Mouse (Mus musculus): ENCODE data around the gene Ptprm.

Gene Ptprm

DNA sequence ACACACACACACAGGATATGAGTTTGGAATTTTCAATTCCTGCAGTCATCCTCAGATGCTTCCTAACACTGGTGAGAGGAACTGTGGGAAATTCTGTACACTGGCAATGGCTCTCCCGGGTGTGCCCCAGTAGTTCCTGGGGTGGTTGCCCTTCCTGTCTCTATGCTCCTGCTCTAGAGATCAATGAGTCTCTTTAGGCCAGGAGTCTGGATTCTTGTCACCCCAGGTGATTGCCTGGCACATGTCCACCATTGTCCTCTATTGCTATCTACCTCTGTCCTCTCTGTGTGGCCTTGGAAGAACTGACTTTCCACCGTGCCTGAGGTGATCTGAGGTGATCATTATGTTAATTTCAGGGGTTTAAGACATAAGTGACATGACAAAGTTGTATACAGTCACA lies 10.8 kb downstream of the Ptprm start:
- no peak for DNase-seq (ENCODE audit: low spot score)

DNA sequence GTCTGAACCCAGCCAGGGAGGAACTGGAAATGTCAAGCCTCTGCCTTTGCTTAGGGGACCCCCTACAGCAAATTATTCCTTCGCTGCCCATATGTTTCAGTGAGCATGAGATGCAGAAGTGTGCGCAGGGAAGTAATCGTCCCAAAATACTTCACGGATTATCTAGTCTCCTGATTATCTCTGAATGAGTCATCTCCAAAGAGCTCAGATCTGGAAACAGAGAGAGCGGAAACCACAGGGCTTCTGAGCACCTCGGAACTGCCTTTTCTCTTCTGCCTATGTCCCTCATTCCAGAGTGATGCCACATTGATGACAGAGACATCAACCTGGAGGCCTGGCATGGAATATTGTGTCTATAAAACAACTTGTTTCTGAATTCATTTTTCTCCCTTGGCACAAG lies 11.3 kb downstream of the Ptprm start:
- no peak for DNase-seq (ENCODE audit: low spot score)

DNA sequence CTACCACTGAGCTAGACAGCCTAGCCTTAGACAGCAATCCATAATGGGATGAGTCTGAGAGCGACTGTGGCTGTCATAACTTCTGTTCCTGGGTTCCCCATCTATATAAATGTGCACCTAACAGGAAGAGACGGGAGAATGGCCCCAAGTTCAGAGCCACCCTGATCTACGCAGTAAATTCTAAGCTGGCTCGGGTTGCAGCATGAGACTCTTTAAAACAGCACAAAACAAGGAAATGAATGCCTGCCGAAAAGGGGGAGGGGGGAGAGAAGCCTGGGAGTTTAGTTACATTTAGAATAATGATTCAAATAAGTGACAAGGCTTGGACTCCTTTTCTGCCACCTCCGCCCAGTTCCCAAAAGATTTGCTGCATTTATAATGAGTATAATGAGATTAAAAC lies 13.9 kb downstream of the Ptprm start:
- no peak for DNase-seq (ENCODE audit: low spot score)

DNA sequence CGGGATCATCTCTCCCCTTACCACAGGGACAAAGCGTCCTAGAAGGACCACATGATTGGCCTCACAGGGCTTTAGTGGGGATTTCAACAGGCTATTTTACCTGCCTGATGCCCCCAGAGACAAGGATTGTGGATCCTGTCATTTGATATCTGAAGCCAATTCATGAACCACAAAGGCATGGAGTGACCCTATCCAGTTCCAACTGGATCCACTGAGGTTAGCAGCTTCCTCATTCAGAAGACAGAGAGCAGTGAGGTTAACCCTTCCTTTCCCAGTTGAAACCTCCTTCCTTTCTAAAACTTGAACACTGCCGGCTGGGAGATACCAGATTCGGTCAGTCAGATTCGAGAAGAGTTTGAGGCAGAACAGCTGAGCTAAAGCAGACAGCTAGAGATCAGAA lies 14.7 kb downstream of the Ptprm start:
- DNase-seq (ENCODE audit: low spot score) = no peak

DNA sequence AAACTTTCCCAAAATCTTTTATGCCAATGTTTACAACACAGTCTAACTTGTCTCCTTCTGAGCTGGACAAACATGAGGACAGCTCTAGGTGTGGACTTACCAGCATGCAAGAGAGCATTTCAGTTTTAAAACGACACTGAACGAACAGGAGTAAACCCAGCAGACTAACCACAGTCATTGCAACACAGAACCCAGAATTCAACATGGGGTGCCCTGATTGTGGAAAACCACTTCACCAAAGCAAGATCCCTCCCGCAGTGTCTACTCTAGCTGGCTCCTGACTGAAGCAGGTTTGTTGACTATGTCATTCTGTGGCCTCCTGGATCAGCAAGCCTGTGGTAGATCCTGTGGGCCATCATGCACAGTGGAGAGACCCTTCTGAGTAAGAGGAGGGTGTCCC lies 19.9 kb downstream of the Ptprm start:
- DNase-seq (ENCODE audit: low spot score) = no peak

DNA sequence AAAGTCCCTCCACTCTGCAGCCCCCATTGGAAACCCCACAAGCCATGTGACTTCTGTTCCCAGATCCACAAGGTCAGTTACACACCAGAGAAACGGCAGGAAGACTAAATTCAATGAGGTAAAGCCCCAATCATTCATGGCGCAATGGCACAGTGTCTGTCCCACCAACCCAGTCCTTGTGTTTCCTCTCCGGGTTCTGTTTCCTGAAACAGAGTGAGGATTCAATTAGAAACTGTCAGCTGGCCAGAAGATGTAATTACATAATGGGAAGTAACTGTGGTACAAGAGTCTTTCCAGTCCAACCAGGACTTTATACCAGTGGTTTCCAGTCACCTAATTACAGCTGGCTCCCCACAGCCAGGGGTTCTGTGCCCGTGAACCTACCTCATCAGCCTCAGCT lies 24.8 kb downstream of the Ptprm start:
- DNase-seq (ENCODE audit: low spot score) = no peak

DNA sequence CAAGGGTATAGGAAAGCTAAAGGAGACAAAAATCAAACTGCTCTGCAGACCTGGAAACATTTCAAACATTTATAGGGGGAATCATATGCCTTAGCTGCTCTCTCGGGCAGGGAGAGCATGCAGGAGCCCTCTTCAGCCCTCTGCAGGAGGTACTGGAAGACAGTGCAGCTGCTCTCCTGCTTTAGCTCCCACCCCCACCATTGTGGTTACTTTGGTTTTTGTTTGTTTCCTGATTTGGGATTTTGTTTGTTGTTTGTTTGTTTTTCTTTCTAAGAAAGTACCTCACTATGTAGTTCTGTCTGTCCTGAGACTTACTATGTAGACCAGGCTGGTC lies 29.8 kb downstream of the Ptprm start:
- DNase-seq (ENCODE audit: low spot score) = no peak

DNA sequence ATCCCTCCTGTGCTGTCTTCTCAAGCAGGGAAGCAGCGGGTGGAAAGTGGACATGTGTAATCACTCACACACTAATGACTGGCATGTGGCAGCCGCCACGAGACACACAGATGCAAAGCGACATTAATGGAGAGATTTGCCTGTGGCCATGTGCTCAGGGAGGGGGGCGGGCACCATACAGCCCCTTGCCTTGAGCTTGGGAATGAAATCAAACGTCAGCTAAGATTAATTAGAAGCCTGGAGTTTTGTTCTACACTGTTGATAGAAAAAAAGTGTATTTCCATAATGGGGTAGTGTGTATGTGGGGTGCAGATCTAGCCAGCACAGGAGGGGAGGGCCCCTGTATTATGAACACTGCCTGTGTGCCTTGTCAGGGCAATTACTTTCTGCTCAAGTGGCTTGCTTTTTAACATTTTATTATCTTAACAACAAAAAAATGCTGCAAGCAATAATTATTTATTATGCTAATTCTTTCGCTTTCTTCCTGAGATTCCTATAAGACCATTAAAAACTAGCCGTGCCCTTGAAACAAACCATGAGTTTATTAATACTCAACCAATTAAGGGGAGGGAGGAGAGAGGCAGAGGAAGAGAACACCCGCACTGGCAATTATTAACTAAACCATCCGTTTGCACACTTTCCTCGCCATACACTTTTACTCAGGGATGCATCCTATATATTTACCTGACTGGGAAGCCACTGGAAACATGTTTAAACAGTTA lies 30.3 kb downstream of the Ptprm start:
- no peak for DNase-seq (ENCODE audit: low spot score)

DNA sequence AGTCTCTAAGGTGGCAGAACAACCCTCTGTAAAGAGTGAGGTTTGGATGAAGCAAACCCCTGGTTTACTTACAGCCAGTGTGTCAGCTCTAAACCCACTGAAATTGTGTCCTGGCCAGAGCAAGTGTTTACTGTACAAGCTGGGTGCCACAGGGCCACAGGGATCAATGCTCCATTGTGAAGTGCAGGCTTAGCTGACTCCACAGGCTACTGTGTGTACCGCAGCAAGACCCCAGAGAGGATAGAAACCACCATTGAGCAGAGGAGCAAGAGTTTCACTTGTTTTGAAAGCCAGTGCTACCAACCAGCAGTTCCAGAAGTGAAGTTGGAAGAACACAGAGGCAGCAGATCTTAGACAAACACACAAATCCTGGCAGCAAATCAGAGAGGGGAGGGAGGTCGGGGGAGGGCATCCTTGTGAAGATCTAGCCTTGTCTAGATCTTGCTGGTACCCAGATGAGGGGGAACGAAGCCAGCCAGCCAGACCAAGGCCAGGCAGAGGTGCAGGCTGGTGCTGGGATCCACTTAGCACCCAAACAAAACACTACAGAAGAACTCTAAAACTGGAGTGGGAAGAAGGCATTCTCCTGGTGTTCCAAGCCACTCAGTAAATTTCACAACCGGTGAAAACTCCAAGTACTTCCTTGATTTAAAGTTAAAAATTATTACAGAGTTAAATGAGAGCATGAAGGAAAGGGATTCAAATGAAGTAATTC lies 39.6 kb downstream of the Ptprm start:
- DNase-seq (ENCODE audit: low spot score) = no peak

DNA sequence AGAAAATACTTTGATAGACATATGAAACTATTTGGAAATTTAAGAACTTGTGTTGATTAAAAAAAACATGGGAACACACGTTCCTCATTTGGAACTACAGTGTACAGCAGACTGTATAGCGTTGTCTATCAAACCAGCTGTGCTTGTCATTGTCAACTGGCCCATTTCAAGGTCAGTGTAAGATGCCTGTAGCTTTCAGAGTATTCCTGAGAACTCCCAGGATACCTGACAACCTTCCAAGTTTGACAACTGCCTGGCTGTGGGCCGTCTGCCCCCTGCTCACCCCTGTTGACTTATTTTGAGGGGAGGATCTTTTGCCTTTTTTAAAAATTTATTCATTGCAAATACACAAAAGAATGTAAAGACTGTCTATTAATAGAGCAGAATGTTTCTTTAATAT lies 45.8 kb downstream of the Ptprm start:
- DNase-seq (ENCODE audit: low spot score) = no peak

DNA sequence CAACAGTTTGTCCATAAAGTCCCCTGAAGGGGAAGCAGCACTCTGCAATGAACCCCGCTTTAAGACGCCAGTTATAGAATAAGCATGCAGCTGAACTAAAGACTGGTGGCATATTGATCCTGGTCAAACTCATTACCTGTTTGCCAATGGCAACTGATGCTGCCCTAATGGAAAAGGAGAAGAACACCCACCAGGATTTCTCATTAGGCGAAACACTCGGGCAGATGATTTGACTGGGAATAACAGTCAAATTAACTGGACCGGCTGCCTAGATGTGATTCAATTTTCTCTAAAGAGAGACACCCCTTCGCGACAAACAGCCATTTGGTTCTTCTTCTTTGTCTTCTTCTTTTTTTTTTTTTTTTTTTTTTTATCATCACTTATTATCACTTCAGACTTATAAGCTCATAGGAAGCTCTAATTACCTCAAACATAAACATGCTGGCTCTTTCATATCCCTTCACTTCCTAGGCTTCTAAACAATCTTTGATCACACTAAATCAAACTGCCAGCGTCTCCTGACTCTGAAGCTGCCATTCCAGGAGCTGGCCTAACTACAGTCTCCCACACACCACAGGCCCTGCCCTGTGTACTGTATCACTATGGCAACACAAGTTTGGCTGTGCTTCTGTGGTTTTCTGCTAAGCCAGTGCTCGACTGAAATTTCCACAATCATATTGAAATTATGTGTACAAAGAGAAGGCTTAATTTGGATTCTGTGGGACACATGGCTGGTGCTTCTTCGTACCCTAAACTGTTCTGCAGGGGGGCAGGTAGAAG lies 48.0 kb downstream of the Ptprm start:
- no peak for DNase-seq (ENCODE audit: low spot score)

DNA sequence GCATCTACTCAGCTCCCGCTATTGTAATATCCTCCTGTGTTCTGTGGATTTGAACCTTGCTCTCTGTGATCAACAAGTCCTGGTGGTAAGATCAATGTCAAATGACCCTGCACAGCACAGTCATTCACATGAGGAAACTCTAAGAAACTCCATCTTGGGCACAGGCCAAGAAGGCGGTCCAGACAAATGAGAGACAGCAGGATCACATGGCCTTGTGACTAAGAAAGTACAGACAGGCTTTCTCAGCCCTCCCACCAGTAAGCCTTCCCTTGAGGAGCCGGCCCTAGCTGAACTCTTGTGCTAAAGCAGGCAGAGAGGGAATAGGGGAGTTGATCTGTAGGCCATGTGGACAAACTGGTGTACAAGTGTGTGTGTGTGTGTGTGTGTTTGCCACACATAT lies 49.4 kb downstream of the Ptprm start:
- DNase-seq (ENCODE audit: low spot score) = peak; percentile 20

DNA sequence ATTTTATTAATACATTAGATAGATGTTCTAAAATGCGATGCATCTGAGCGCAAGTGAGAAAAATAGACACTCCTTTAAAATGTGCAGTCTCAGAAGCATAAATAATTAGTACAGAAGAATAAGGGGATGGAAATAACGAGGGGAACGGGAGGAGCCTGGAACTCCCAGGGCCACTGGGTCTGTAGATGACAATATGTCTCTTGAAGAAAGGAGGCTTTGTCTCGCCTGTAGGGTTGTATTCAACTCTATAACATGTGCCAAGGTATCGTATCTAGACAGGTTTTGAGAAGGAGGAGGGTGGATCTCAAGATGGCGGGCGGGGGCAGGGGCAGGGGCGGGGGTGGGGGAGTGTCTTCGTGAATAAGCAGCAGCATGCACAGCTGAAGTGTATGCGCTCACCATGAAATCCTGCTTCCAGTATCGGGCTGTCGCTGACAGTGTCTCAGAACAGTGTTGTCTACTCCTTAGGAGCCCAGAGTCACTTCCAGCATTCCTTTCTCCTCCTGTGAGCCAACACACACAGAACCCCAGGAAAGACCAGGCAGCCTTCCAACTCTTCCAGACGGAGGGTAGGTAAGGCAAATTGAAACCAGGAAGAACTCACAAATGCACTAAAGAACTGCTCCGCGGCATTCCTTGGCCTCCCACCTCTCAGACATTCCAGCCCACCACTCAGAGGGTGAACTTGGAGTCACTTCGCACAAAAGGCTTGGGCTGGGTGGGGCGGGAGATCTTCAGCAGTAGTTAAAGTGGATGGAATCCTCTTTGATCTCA lies 50.7 kb downstream of the Ptprm start:
- DNase-seq (ENCODE audit: low spot score) = no peak

DNA sequence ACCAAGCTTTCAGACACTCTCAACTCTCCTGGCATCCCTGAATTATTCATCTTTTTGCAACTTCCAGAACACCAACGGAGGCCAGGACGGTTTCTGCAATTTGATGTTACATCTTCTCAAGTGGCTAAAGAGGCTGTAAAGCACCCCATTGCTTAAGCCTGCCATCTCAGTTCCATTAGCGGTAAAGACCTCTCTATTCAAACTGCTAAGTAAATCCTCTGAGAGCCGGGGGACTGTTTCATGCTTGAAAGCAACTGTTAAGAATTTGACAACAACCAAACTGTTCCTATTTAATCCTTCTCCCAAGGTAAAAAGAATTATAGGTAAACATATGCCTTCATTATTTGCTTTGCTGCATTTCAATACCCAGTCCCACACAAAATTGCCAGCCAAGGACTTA lies 51.7 kb downstream of the Ptprm start:
- DNase-seq (ENCODE audit: low spot score) = no peak

DNA sequence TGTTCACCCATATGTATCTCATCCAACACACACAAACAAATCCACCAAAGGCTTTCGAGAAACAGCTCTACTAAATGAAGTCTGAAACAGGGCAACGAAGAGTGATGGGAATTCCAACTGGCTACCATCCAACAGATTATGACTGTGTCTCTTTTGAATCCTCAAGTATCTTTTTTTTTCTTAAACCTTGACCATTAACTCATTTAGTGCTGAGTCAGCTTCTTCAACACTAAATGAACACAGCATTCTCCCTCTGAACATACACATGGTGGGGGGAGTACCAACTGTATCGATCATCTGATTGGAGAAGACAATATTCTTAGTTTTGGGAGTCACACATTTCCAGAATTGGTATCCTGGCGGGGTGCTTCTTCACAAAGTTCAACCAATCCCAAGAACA lies 52.2 kb downstream of the Ptprm start:
- DNase-seq (ENCODE audit: low spot score) = no peak

DNA sequence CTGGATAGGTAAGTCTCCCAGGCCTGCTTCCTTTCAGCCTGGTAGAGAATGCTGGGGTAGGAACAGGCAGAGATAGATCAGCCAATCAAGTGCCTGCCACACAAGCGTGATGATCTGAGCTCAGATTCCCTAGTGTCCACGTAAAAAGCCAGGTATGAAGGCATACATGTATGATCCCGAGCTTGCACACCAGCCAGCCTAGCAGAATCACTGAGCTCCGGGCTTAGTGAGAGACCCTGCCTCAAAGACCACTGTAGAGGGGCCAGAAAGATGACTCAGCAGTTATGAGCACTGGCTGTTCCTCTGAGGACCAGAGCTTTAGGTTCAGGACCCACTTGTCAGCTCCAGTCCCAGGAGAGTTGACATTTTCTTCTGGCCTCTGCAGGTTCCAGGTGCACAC lies 52.9 kb downstream of the Ptprm start:
- DNase-seq (ENCODE audit: low spot score) = no peak

DNA sequence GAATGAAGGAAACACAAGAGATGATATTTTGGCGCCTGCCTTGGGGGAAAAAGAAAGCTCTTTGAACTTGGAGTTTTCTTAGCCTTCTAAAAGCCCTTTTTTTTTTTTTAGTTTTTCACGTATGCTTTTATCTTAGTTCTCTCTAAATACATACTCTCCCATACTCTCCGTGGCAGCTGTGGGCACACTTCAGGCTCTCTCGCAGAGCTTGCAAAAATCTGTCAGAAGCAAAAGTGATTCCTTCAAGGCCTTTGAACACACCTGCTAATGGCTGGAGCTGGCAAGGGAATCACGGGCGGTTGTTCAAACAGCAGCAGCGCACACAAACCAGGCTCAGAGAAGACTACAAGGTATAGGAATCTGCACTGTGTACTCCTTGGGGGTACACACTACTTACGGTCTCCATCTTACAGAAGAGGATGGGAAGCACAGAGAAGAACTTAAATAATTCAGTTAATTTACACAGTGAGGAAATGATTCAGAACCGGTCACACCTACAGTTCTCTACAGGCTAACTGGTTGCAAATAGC lies 55.9 kb downstream of the Ptprm start:
- no peak for DNase-seq (ENCODE audit: low spot score)

DNA sequence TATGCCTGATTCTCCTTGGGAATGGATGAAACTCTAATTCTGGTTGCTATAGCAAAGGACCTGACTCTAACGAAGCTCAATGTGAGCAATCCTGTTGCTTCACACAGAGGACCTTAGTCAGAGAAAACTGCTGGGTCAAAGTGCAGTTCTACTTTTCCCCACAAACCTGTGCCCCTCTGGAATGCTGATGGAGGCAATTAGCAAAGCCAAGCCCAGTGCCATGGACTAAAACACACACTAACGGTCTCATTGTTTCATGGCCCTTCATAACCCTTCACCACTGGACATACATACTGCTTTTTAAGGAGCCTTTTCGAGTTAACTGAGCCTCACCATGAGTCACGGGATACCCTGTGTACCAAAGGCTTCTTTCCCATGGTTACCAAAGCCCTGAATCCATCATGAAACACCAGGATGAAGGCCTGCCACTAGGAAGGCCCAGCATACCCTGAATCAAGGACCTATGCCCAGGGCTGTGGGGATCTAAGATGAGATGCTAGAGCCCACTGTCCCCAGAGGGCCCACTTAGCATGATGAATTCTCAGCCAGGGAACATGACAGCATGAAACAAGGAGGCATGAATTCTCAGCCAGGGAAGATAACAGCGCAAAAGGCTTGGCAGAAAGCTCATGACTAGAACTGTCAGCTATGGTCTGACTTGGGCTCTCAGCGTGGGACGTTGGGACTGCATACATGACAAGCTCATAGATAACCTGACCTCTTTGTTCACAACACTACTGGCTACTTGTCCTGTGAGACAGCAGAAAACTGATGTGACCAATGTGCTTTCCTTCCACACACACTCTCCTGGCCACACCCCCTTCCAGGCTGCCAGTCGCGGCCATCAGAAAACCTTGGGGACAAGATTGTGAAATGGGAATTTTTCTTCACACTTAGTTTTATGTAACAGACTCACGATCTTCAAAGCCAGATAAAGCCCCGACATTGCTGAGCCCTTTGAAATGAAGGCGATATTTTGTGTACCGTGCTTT lies 57.4 kb downstream of the Ptprm start:
- no peak for DNase-seq (ENCODE audit: low spot score)

DNA sequence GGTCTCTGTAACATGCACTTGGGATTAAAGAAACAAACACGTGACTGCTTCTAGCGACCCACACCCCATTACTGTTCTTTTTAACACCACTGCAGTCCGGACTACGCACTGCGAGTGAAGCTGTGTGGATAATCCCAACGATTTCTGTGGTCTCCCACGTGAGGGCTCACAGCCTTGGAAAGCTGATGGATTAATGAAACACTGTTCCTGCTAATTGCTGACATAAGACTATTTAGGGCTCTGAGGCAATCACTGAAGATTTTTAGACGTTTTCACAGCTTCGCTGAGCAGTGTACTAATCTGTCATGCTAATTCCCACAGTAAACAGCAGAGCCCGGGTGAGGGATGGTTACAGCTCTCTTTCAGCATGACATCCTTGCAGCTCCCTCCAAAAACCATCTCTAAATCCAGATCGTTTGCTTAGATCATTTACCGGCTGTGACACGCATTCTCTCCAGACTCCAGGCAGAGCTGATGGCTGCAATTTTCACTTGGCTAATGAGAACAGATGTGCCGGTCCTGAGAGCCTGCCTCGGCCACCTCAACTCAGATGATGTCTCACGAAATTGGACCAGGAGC lies 63.5 kb downstream of the Ptprm start:
- no peak for DNase-seq (ENCODE audit: low spot score)

DNA sequence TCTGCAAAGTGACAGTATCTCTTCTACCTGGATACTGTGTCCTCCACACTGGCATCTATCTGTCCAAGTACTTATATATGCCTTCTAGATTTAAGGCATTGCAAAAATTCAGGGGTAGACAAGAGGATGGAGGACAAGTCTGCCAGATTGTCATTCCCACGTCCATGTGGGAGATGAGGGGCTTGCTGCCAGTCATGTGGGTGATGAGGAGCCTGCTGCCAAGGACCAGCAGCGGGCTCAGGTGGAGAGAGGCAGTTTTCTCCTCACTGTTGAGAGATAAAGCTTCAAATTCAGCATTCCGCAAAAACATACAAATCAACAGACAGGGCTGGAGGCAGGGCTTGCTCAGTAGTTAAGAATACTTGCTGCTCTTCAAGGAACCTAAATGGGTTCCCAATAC lies 66.8 kb downstream of the Ptprm start:
- no peak for DNase-seq (ENCODE audit: low spot score)

Measured in ovary, postnatal 14 days (tissue).